In genomic region chr12:33315804-33316203, GRCm38 (mm10) we compare ENCODE assay signal across 11 mouse cellular contexts.
A peak's percentile ranks its signal among the peaks of the same experiment; 100 is the strongest.
DNase-seq lines count a peak whose midpoint lies in the region; ATAC-seq lines count a peak whose summit lies in the region.
"Had no signal": no experiment of that assay in that cellular context is flagged by ENCODE, and none has a peak within 500 bp of the region (broad histone marks: within the 10 kb centered on the region; RNA-seq: fewer than 3 reads in every experiment).

No protein-coding gene starts in this region.

- no peaks in the 10 kb centered on the region for H3K36me3 ChIP-seq in heart, embryonic 15.5 days
- H3K36me3 ChIP-seq: embryonic facial prominence, embryonic 12.5 days; neural tube, embryonic 12.5 days had no signal

- DNase-seq in heart, adult 18-20 months = no peak
- DNase-seq in kidney, adult 9 months = peak; percentile 89
- no peak for DNase-seq in right cerebral cortex, postnatal 36 days (ENCODE audit: low spot score in 2 of 2)
- DNase-seq in right cerebral cortex, postnatal 14 days = no peak
- no peak for DNase-seq in cerebellum, postnatal 14 days
- DNase-seq: gastrocnemius, postnatal 14 days had no signal

- no peaks in the 10 kb centered on the region for H3K9me3 ChIP-seq in heart, embryonic 15.5 days (replicated peaks)
- H3K9me3 ChIP-seq: embryonic facial prominence, embryonic 12.5 days; neural tube, embryonic 12.5 days had no signal

- ATAC-seq in heart, embryonic 15.5 days (replicated peaks; ENCODE audit: insufficient number of reproducible peaks, insufficient read depth, low FRiP score, low read depth) = no peak
- peak; percentile 62 for ATAC-seq in CD4-positive, CD25-positive, alpha-beta regulatory T cell, adult 4 months
- ATAC-seq in neutrophil, adult 5-6 weeks (ENCODE audit: extremely low read depth, insufficient number of reproducible peaks, low FRiP score, poor library complexity, severe bottlenecking) = peak; percentile 29; the same call in 1 of the 2 replicates

- H3K4me1 ChIP-seq in heart, embryonic 15.5 days (replicated peaks) = peaks cover 31% of the 10 kb centered on the region
- H3K4me1 ChIP-seq: neural tube, embryonic 12.5 days had no signal

- no peak overlapping the region for H3K4me3 ChIP-seq in heart, embryonic 15.5 days
- H3K4me3 ChIP-seq: embryonic facial prominence, embryonic 12.5 days; neural tube, embryonic 12.5 days had no signal

- 71% methylated on average over 5 of the region's 5 CpGs for WGBS in heart, embryonic 15.5 days

- H3K4me2 ChIP-seq in heart, embryonic 15.5 days = peak overlapping the region; percentile 8; the same call in 1 of the 2 replicates
- H3K4me2 ChIP-seq: embryonic facial prominence, embryonic 12.5 days; neural tube, embryonic 12.5 days had no signal

- no peak overlapping the region; the same call in 1 of the 2 replicates for H3K27ac ChIP-seq in heart, embryonic 15.5 days
- H3K27ac ChIP-seq: embryonic facial prominence, embryonic 12.5 days; neural tube, embryonic 12.5 days had no signal

- H3K27me3 ChIP-seq in heart, embryonic 15.5 days = no peaks in the 10 kb centered on the region
- H3K27me3 ChIP-seq: embryonic facial prominence, embryonic 12.5 days; neural tube, embryonic 12.5 days had no signal

- H3K9ac ChIP-seq in heart, embryonic 15.5 days = no peak overlapping the region
- H3K9ac ChIP-seq: embryonic facial prominence, embryonic 12.5 days; neural tube, embryonic 12.5 days had no signal
